Mouse (Mus musculus) heart, adult 2 months (tissue): Measurements from ENCODE around the gene Cd79b.

ENCODE experiments used
- CTCF ChIP-seq: fragments of 200-600 bp; IDR thresholded peaks from 2 replicates; pipeline ENCODE4 v1.8.1; 2022; ENCODE audit warnings: antibody characterized with exemption, mild to moderate bottlenecking, moderate library complexity
- POLR2A ChIP-seq: fragments of 200-500 bp; IDR thresholded peaks from 2 replicates; pipeline ENCODE4 v1.6.1; 2011; ENCODE audit warnings: mild to moderate bottlenecking, low read depth, low read length, control low read depth; ENCODE audit not compliant: insufficient read depth

- TF ChIP-seq CTCF (no peak), POLR2A (no peak)
These were observed 45.5 kb downstream of the Cd79b start for GRCm38 (mm10) chr11:106269060-106269431.
